Mouse (Mus musculus) large intestine, adult 2 months (tissue): ENCODE measurements around the gene Tln2. TPM values are rescaled to one million over a fixed set of nuclear protein-coding genes. Genes with fewer than 3 reads are reported as not detected.

Experiments
- DNase-seq: peaks from one replicate; pipeline ENCODE4 v3.0.0-alpha.2; 2012; ENCODE audit warnings: low read depth, low spot score
- WGBS: fragments of 180-500 bp; shearing (Covaris S2); methylation state at CpG from one replicate; pipeline ENCODE4 v1.1.7; 2018; 5-methylcytosine and 5-hydroxymethylcytosine counted together
- polyA plus RNA-seq: library from polyadenylated mRNA; depleted of rRNA; stranded (reverse); fragments of >200 nt; gene quantifications from 2 replicates; pipeline ENCODE4 v1.2.3, GENCODE M21; 2012

Tln2 gene
- polyA plus RNA-seq, 1 experiment: 5.2 TPM

GRCm38 (mm10) chr9:67396446-67396845, 163.1 kb downstream of the Tln2 start:
- no peak for DNase-seq
- 67% methylated on average over 3 of the region's 3 CpGs for WGBS

GRCm38 (mm10) chr9:67384028-67384590, 175.4 kb downstream of the Tln2 start:
- WGBS: 84% methylated on average over 9 of the region's 9 CpGs
- no peak for DNase-seq

- WGBS: 51% methylated on average over 5 of the region's 5 CpGs
- DNase-seq: no peak
Measured at GRCm38 (mm10) chr9:67380095-67380494, 179.4 kb downstream of the Tln2 start.

- WGBS: 92% methylated on average over 5 of the region's 5 CpGs
- DNase-seq: no peak
Measured at GRCm38 (mm10) chr9:67378772-67379171, 180.7 kb downstream of the Tln2 start.

- no peak for DNase-seq
- 95% methylated on average over 3 of the region's 3 CpGs for WGBS
Measured at GRCm38 (mm10) chr9:67368078-67368477, 191.4 kb downstream of the Tln2 start.

- DNase-seq: no peak
- 92% methylated on average over 10 of the region's 10 CpGs for WGBS
Measured at GRCm38 (mm10) chr9:67362511-67362910, 197.0 kb downstream of the Tln2 start.

GRCm38 (mm10) chr9:67362053-67362452, 197.4 kb downstream of the Tln2 start:
- 86% methylated on average over 2 of the region's 2 CpGs for WGBS
- no peak for DNase-seq

- 87% methylated on average over 5 of the region's 5 CpGs for WGBS
- no peak for DNase-seq
Measured at GRCm38 (mm10) chr9:67361511-67361910, 198.0 kb downstream of the Tln2 start.

GRCm38 (mm10) chr9:67354356-67354755, 205.1 kb downstream of the Tln2 start:
- DNase-seq: no peak
- 94% methylated on average over 14 of the region's 14 CpGs for WGBS

GRCm38 (mm10) chr9:67353365-67353764, 206.1 kb downstream of the Tln2 start:
- peak; percentile 4 for DNase-seq
- 48% methylated on average over 7 of the region's 7 CpGs for WGBS

- DNase-seq: no peak
- 82% methylated on average over 7 of the region's 7 CpGs for WGBS
Measured at GRCm38 (mm10) chr9:67348983-67349382, 210.5 kb downstream of the Tln2 start.

- 98% methylated on average over 5 of the region's 5 CpGs for WGBS
Measured at GRCm38 (mm10) chr9:67347184-67347583, 212.3 kb downstream of the Tln2 start.

GRCm38 (mm10) chr9:67331281-67331680, 228.2 kb downstream of the Tln2 start:
- 83% methylated on average over 3 of the region's 3 CpGs for WGBS
- no peak for DNase-seq

More at GRCm38 (mm10) chr9:67347184-67347583, 212.3 kb downstream of the Tln2 start:
- no peak for DNase-seq

- DNase-seq: no peak
- WGBS: 91% methylated on average over 3 of the region's 3 CpGs
Measured at GRCm38 (mm10) chr9:67328451-67328850, 231.1 kb downstream of the Tln2 start.

- WGBS: 94% methylated on average over 6 of the region's 6 CpGs
- no peak for DNase-seq
Measured at GRCm38 (mm10) chr9:67321886-67322285, 237.6 kb downstream of the Tln2 start.

- no peak for DNase-seq
- 22% methylated on average over 3 of the region's 3 CpGs for WGBS
Measured at GRCm38 (mm10) chr9:67315356-67315755, 244.1 kb downstream of the Tln2 start.

- DNase-seq: no peak
- 91% methylated on average over 6 of the region's 6 CpGs for WGBS
Measured at GRCm38 (mm10) chr9:67304992-67305391, 254.5 kb downstream of the Tln2 start.

- no peak for DNase-seq
Measured at GRCm38 (mm10) chr9:67303986-67304385, 255.5 kb downstream of the Tln2 start.

GRCm38 (mm10) chr9:67303038-67303437, 256.5 kb downstream of the Tln2 start:
- DNase-seq: no peak

GRCm38 (mm10) chr9:67302386-67302989, 257.0 kb downstream of the Tln2 start:
- 94% methylated on average over 10 of the region's 10 CpGs for WGBS
- DNase-seq: no peak

- DNase-seq: no peak
- 54% methylated on average over 2 of the region's 2 CpGs for WGBS
Measured at GRCm38 (mm10) chr9:67301571-67301970, 257.9 kb downstream of the Tln2 start.

GRCm38 (mm10) chr9:67300769-67301168, 258.7 kb downstream of the Tln2 start:
- DNase-seq: no peak
- 74% methylated on average over 5 of the region's 5 CpGs for WGBS
